Mouse (Mus musculus) liver, adult 2 months (tissue): ENCODE measurements at regions not wholly inside any gene's neighbourhood (a gene's known extent, or its start where the extent isn't known, plus 50 kb on each side); places are given as distances from the start of the nearest gene placed in this dataset.
A peak's percentile ranks its signal among the peaks of the same experiment; 100 is the strongest.

Experiments
- DNase-seq: peaks from one replicate; pipeline ENCODE4 v3.0.0-alpha.2; 2011; ENCODE audit warnings: low read depth, low spot score; ENCODE audit errors: extremely low read depth
- H3K27ac ChIP-seq: fragments of 200-500 bp; replicated peaks from 2 replicates; pipeline ENCODE4 v1.5.1; 2012; ENCODE audit warnings: low read depth, mild to moderate bottlenecking, control low read depth, inconsistent platforms, low read length; ENCODE audit not compliant: insufficient read depth
- H3K27me3 ChIP-seq: fragments of 200-500 bp; 2 replicates; pipeline ENCODE4 v1.6.1; 2012; ENCODE audit warnings: mild to moderate bottlenecking, moderate library complexity, low read length, inconsistent platforms; ENCODE audit not compliant: control insufficient read depth, insufficient read depth
- H3K36me3 ChIP-seq: fragments of 200-500 bp; 2 replicates; pipeline ENCODE4 v1.6.1; 2012; ENCODE audit warnings: low read length, inconsistent platforms; ENCODE audit not compliant: control insufficient read depth, insufficient read depth
- H3K4me1 ChIP-seq: fragments of 200-500 bp; 2 replicates; pipeline ENCODE4 v1.6.1; 2011; ENCODE audit warnings: low read length; ENCODE audit not compliant: control insufficient read depth, insufficient read depth
- H3K4me3 ChIP-seq: fragments of 200-500 bp; 2 replicates; pipeline ENCODE4 v1.5.1; 2011; ENCODE audit warnings: low read depth, mild to moderate bottlenecking, control low read depth, low read length, moderate library complexity; ENCODE audit not compliant: insufficient read depth
- H3K79me2 ChIP-seq: fragments of 200-500 bp; 2 replicates; pipeline ENCODE4 v1.6.1; 2012; ENCODE audit warnings: inconsistent platforms, mild to moderate bottlenecking, low read length, moderate library complexity; ENCODE audit not compliant: control insufficient read depth, insufficient read depth
- H3K9ac ChIP-seq: fragments of 200-500 bp; 2 replicates; pipeline ENCODE4 v1.6.1; 2012; ENCODE audit warnings: low read depth, mild to moderate bottlenecking, control low read depth, inconsistent platforms, low read length
- CTCF ChIP-seq: fragments of 200-500 bp; IDR thresholded peaks from 2 replicates; pipeline ENCODE4 v1.5.1; 2011; ENCODE audit warnings: low read depth, low read length, control low read depth
- POLR2A ChIP-seq: fragments of 200-500 bp; IDR thresholded peaks from 2 replicates; pipeline ENCODE4 v1.6.1; 2011; ENCODE audit warnings: low read length, control low read depth; ENCODE audit not compliant: insufficient read depth; ENCODE audit errors: extremely low read depth
- WGBS: fragments of 180-500 bp; shearing (Covaris S2); methylation state at CpG from one replicate; pipeline ENCODE4 v1.1.7; 2018; 5-methylcytosine and 5-hydroxymethylcytosine counted together

- Histone ChIP-seq H3K36me3 (no peaks in the 10 kb centered on the region), H3K27me3 (no peaks in the 10 kb centered on the region), H3K4me1 (no peaks in the 10 kb centered on the region), H3K27ac (no peak overlapping the region), H3K9ac (no peak overlapping the region), H3K79me2 (no peaks in the 10 kb centered on the region), H3K4me3 (no peak overlapping the region)
- 76% methylated on average over 8 of the region's 8 CpGs for WGBS
- no peak for TF ChIP-seq POLR2A
- TF ChIP-seq CTCF = no peak
- no peak for DNase-seq
These were observed 320.4 kb downstream of the Synb start for GRCm38 (mm10) chr14:68973636-68974101.

GRCm38 (mm10) chr14:68966758-68967157, 327.3 kb downstream of the Synb start:
- Histone ChIP-seq H3K4me1 (no peaks in the 10 kb centered on the region), H3K27ac (no peak overlapping the region), H3K36me3 (no peaks in the 10 kb centered on the region), H3K4me3 (no peak overlapping the region), H3K27me3 (no peaks in the 10 kb centered on the region), H3K9ac (no peak overlapping the region), H3K79me2 (no peaks in the 10 kb centered on the region)
- 3% methylated on average over 1 of the region's 1 CpGs for whole genome bisulfite sequencing
- TF ChIP-seq CTCF (peak; percentile 74), POLR2A (no peak)
- DNase-seq = peak; percentile 41

- Histone ChIP-seq H3K4me3 (no peak overlapping the region), H3K27me3 (no peaks in the 10 kb centered on the region), H3K9ac (no peak overlapping the region), H3K36me3 (no peaks in the 10 kb centered on the region), H3K27ac (no peak overlapping the region), H3K4me1 (no peaks in the 10 kb centered on the region), H3K79me2 (no peaks in the 10 kb centered on the region)
- no peak for DNase-seq
- no peak for TF ChIP-seq CTCF
- no peak for TF ChIP-seq POLR2A
- 73% methylated on average over 9 of the region's 9 CpGs for WGBS
These were observed 339.3 kb downstream of the Synb start for GRCm38 (mm10) chr14:68954577-68955460.

- H3K27ac ChIP-seq = no peak overlapping the region
- DNase-seq = no peak
- no peak overlapping the region for H3K9ac ChIP-seq
- no peaks in the 10 kb centered on the region for H3K4me1 ChIP-seq
- WGBS = 80% methylated on average over 3 of the region's 3 CpGs
- no peaks in the 10 kb centered on the region for H3K36me3 ChIP-seq
- H3K79me2 ChIP-seq = no peaks in the 10 kb centered on the region
- no peak overlapping the region for H3K4me3 ChIP-seq
- no peak for TF ChIP-seq CTCF
- no peak for TF ChIP-seq POLR2A
- H3K27me3 ChIP-seq = no peaks in the 10 kb centered on the region
These were observed 348.2 kb downstream of the Synb start for GRCm38 (mm10) chr14:68945906-68946305.

GRCm38 (mm10) chr14:68945434-68945833, 348.7 kb downstream of the Synb start:
- no peak for DNase-seq
- no peaks in the 10 kb centered on the region for H3K79me2 ChIP-seq
- no peak overlapping the region for H3K4me3 ChIP-seq
- no peak overlapping the region for H3K27ac ChIP-seq
- no peak overlapping the region for H3K9ac ChIP-seq
- 55% methylated on average over 4 of the region's 4 CpGs for whole genome bisulfite sequencing
- TF ChIP-seq CTCF = no peak
- no peak for TF ChIP-seq POLR2A
- no peaks in the 10 kb centered on the region for H3K4me1 ChIP-seq
- H3K27me3 ChIP-seq = no peaks in the 10 kb centered on the region
- H3K36me3 ChIP-seq = no peaks in the 10 kb centered on the region

GRCm38 (mm10) chr14:68941759-68942158, 352.3 kb downstream of the Synb start:
- Histone ChIP-seq H3K27ac (no peak overlapping the region), H3K27me3 (no peaks in the 10 kb centered on the region), H3K4me3 (no peak overlapping the region), H3K9ac (no peak overlapping the region), H3K79me2 (no peaks in the 10 kb centered on the region), H3K4me1 (no peaks in the 10 kb centered on the region), H3K36me3 (no peaks in the 10 kb centered on the region)
- no peak for DNase-seq
- 90% methylated on average over 2 of the region's 2 CpGs for WGBS
- TF ChIP-seq POLR2A = no peak
- no peak for TF ChIP-seq CTCF
